Mouse (Mus musculus): ENCODE data around the gene Osbpl10. TPM values are rescaled to one million over a fixed set of nuclear protein-coding genes. Genes with fewer than 3 reads are reported as not detected.

Gene Osbpl10
- polyA plus RNA-seq, 1 experiment from 2014 or later, result 2.5 TPM

DNA sequence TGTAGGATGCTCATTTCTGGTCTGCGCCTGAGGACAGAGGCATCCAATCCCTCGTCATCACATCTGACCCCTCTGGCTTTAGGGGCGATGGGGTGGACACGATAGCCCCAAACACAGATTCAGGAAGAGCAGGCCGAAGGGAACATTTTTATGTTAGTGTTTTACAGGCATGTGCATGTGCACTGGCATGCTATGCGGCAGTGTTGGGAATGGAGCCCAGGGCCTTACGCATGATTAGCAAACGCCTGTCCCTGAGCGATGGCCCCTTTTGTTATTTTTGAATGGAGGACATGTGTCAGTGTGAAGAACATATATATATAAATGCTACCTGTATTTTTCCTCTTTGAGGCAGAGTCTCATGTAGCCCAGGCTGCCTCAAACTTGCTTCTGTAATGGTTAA, 60.3 kb downstream of the Osbpl10 start:
- no peaks in the 10 kb centered on the region for H3K36me3 ChIP-seq
- H3K27ac ChIP-seq, result no peak overlapping the region
- H3K27me3 ChIP-seq, result no peaks in the 10 kb centered on the region

GRCm38 (mm10) chr9:115039245-115039644, 60.9 kb downstream of the Osbpl10 start:
- no peak for ATAC-seq (ENCODE audit: insufficient number of reproducible peaks, low FRiP score, low TSS enrichment, low read depth)
- Histone ChIP-seq H3K27ac (no peak overlapping the region), H3K36me3 (no peaks in the 10 kb centered on the region), H3K4me3 (no peak overlapping the region), H3K4me2 (no peak overlapping the region), H3K4me1 (peaks cover 15% of the 10 kb centered on the region; the same call in 1 of the 2 replicates), H3K9ac (no peak overlapping the region), H3K9me3 (no peaks in the 10 kb centered on the region), H3K27me3 (no peaks in the 10 kb centered on the region)
- WGBS, result 58% methylated on average over 7 of the region's 7 CpGs

More for the DNA sequence above, 60.3 kb downstream of the Osbpl10 start:
- H3K4me1 ChIP-seq, result peaks cover 15% of the 10 kb centered on the region; the same call in 1 of the 2 replicates
- no peak overlapping the region for H3K4me3 ChIP-seq
- H3K9me3 ChIP-seq, result no peaks in the 10 kb centered on the region
- WGBS, result 79% methylated on average over 9 of the region's 9 CpGs
- H3K4me2 ChIP-seq, result no peak overlapping the region
- no peak overlapping the region for H3K9ac ChIP-seq
- no peak for ATAC-seq (ENCODE audit: insufficient number of reproducible peaks, low FRiP score, low TSS enrichment, low read depth)

- Histone ChIP-seq H3K9me3 (no peaks in the 10 kb centered on the region), H3K4me2 (no peak overlapping the region), H3K27ac (no peak overlapping the region), H3K4me1 (peaks cover 19% of the 10 kb centered on the region), H3K36me3 (no peaks in the 10 kb centered on the region), H3K27me3 (no peaks in the 10 kb centered on the region), H3K4me3 (no peak overlapping the region), H3K9ac (no peak overlapping the region)
- ATAC-seq (ENCODE audit: insufficient number of reproducible peaks, low FRiP score, low TSS enrichment, low read depth), result no peak
- WGBS, result 78% methylated on average over 6 of the region's 6 CpGs
Observed at GRCm38 (mm10) chr9:115042571-115042970, 64.2 kb downstream of the Osbpl10 start.

DNA sequence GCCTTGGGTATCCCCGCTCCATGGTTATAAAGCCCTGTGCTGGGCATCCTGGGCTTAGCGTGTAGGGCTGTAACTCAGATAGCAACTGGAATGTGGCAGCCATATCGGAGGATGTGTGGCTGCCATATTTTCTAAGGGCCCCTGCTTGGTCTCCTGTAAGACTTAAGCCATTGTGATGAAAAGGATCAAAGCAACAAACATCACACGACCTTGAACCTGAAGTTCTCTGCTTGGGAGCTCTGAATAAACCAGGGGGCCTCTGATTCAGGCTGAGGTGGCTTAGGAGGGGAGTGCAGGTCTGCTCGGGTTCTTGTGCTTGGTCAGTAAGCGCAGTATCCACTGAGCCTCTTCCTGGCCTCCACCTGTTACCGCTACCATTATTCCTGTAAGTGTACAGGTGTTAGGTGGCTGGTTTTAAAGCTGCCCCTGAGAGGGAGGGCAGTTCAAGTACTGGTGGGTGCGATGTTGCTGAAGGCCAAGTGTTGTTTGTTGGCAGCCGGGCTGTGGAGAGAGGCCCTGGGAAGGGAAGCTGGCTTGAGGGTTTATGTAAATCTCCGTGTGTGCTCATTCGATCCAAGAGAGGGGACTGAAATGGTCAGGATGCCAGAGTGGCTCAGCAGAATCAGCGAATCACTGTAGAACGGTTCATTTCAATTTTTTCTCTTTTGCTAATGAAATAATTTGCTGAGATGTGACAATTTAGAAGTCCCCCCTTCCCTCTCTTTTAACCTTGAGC, 64.8 kb downstream of the Osbpl10 start:
- Histone ChIP-seq H3K4me2 (no peak overlapping the region), H3K27me3 (no peaks in the 10 kb centered on the region), H3K9ac (no peak overlapping the region), H3K9me3 (no peaks in the 10 kb centered on the region), H3K36me3 (no peaks in the 10 kb centered on the region), H3K4me3 (no peak overlapping the region), H3K4me1 (peaks cover 18% of the 10 kb centered on the region), H3K27ac (no peak overlapping the region)
- no peak for ATAC-seq (ENCODE audit: insufficient number of reproducible peaks, low FRiP score, low TSS enrichment, low read depth)
- 82% methylated on average over 13 of the region's 13 CpGs for WGBS

DNA sequence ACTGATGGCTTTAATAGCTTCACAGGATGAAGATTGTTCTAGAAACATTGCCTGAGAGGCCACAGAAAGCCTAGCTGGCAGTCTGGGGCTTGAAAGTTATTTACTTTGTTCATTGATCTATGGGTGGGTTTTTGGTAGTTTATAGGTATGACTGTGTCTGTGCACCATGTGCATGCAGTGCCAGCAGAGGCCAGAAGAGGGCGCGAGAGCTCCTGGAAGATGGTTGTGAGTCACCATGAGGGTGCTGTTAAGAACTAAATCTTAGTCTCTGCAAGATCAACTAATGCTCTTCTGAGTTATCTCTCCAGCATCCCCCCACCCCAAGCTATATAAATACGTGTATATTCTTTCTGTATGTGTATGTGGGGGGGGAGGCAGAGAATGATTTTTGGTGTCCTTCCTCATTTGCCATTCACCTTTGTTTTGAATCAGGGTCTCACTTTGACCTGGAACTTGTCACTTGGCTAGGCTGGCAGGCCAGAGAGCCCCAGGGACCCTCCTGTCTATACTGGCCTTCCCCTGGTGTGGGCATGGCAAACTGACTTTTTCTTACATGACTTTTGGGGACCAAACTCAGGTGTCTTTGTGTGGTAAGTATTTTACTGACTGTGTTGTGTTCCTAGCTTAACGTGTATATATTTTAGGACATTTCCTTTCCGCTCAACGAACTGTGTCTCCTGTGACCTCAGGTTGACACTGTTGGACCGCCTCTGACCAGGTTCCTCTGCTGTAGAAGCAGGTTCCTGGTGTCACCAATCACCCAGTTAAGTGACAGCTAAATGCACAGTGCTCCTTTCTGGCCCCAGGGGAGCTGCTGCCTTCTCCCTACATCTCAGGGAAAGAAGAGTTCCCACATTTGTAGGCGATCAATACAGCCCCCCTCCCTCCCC, 65.8 kb downstream of the Osbpl10 start:
- H3K27me3 ChIP-seq, result no peaks in the 10 kb centered on the region

GRCm38 (mm10) chr9:115045087-115045800, 66.9 kb downstream of the Osbpl10 start:
- Histone ChIP-seq H3K36me3 (no peaks in the 10 kb centered on the region), H3K4me1 (peaks cover 12% of the 10 kb centered on the region), H3K9ac (no peak overlapping the region), H3K4me2 (no peak overlapping the region), H3K9me3 (no peaks in the 10 kb centered on the region), H3K4me3 (no peak overlapping the region), H3K27ac (no peak overlapping the region), H3K27me3 (no peaks in the 10 kb centered on the region)
- 72% methylated on average over 16 of the region's 16 CpGs for WGBS
- no peak for ATAC-seq (ENCODE audit: insufficient number of reproducible peaks, low FRiP score, low TSS enrichment, low read depth)

More for the DNA sequence above, 65.8 kb downstream of the Osbpl10 start:
- WGBS, result 74% methylated on average over 8 of the region's 8 CpGs
- H3K27ac ChIP-seq, result no peak overlapping the region
- no peak for ATAC-seq (ENCODE audit: insufficient number of reproducible peaks, low FRiP score, low TSS enrichment, low read depth)
- H3K36me3 ChIP-seq, result no peaks in the 10 kb centered on the region
- H3K4me2 ChIP-seq, result no peak overlapping the region
- H3K9ac ChIP-seq, result no peak overlapping the region
- H3K4me1 ChIP-seq, result peaks cover 11% of the 10 kb centered on the region
- no peak overlapping the region for H3K4me3 ChIP-seq
- H3K9me3 ChIP-seq, result no peaks in the 10 kb centered on the region

DNA sequence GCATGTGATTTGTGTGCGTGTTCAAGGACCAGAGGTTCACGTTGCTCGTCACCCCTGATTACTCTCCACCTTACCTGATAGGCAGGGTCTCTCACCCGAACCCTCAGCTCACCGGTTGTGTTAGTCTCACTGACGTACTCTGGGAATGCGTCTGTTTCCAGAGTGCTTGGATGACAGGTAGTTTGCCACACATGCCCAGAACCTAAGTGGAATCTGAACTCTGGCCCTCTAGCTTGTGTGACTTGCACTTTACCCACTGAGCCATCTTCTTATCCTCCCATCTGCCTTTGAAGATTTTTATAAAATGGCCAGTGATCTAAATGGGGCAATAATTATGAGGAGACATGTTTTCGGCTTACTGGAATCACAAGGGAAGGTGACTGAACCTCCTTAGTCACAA, 68.3 kb downstream of the Osbpl10 start:
- H3K27ac ChIP-seq, result no peak overlapping the region
- 77% methylated on average over 8 of the region's 8 CpGs for WGBS
- H3K4me3 ChIP-seq, result no peak overlapping the region
- no peaks in the 10 kb centered on the region for H3K36me3 ChIP-seq
- no peak for ATAC-seq (ENCODE audit: insufficient number of reproducible peaks, low FRiP score, low TSS enrichment, low read depth)
- H3K4me1 ChIP-seq, result peaks cover 15% of the 10 kb centered on the region
- no peaks in the 10 kb centered on the region for H3K27me3 ChIP-seq
- no peaks in the 10 kb centered on the region for H3K9me3 ChIP-seq
- H3K9ac ChIP-seq, result no peak overlapping the region
- no peak overlapping the region for H3K4me2 ChIP-seq

DNA sequence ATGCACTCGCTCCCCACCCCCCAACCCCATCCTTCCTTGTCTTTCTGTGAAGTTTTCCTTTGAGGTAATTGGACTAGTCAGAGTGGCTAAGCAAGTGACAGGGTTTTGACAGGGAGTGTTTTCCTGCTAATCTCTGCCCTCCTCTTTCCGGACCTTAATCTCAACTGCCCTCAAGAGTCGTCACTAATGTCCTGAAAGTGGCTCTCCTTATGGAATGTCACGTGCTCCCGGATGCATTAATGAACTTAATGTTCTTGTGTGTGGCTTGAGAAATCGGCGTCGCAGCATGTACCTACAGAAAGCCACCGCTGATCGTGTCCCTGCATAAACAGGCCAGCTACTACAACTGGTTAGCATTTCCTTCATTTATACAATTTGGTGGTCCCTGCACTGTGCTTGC, 70.0 kb downstream of the Osbpl10 start:
- Histone ChIP-seq H3K4me1 (peaks cover 11% of the 10 kb centered on the region), H3K36me3 (no peaks in the 10 kb centered on the region), H3K27ac (no peak overlapping the region), H3K27me3 (no peaks in the 10 kb centered on the region), H3K9ac (no peak overlapping the region), H3K9me3 (no peaks in the 10 kb centered on the region), H3K4me2 (no peak overlapping the region), H3K4me3 (no peak overlapping the region)
- ATAC-seq (ENCODE audit: insufficient number of reproducible peaks, low FRiP score, low TSS enrichment, low read depth), result no peak
- WGBS, result 72% methylated on average over 10 of the region's 10 CpGs

- 71% methylated on average over 7 of the region's 7 CpGs for whole genome bisulfite sequencing
- no peak overlapping the region for H3K4me3 ChIP-seq
- H3K27ac ChIP-seq, result no peak overlapping the region
- H3K27me3 ChIP-seq, result no peaks in the 10 kb centered on the region
- peaks cover 11% of the 10 kb centered on the region for H3K4me1 ChIP-seq
- no peaks in the 10 kb centered on the region for H3K9me3 ChIP-seq
- no peak overlapping the region for H3K9ac ChIP-seq
- no peak for ATAC-seq (ENCODE audit: insufficient number of reproducible peaks, low FRiP score, low TSS enrichment, low read depth)
- no peaks in the 10 kb centered on the region for H3K36me3 ChIP-seq
- H3K4me2 ChIP-seq, result no peak overlapping the region
Observed at GRCm38 (mm10) chr9:115048861-115049260, 70.5 kb downstream of the Osbpl10 start.

DNA sequence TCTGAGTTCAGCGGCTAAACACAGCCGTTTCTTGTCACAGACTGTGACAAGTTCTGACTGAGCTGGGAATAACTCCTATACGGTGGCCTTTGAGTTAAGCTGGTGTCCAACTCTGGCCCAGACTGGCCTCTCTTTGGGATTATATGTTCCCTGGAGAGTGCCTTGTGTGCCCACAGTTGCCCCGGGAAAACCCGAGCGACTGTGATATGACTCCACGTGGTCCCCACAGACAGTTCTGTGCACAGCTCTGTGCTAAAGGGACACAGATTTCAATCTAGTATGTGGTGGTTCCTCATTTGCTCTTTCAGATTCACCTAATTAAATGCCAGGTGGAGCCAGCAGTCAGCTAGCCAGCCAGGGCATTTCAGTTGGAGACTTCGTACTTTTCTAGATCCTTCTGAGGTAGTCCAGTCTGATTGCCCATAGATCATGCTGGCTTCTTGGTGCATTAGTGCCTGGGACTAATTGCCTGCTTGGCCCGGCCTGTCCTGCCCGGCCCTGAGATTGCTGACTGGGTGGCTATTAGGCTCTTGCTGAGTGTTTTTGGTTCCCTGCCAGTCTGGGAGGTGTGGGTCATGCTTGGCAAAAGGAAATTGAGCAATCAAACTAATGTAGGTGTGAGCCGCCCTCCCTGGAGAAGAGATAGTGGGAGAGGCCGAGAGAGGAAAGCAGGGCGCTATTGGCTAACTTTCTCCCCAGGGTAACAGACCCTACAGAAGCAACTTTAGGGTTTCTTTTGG, 71.8 kb downstream of the Osbpl10 start:
- no peak overlapping the region for H3K27ac ChIP-seq
- no peaks in the 10 kb centered on the region for H3K27me3 ChIP-seq
- no peaks in the 10 kb centered on the region for H3K36me3 ChIP-seq
- no peaks in the 10 kb centered on the region for H3K9me3 ChIP-seq
- H3K9ac ChIP-seq, result no peak overlapping the region
- ATAC-seq (ENCODE audit: insufficient number of reproducible peaks, low FRiP score, low TSS enrichment, low read depth), result no peak
- no peak overlapping the region for H3K4me3 ChIP-seq
- H3K4me2 ChIP-seq, result no peak overlapping the region
- H3K4me1 ChIP-seq, result peaks cover 10% of the 10 kb centered on the region
- WGBS, result 61% methylated on average over 13 of the region's 13 CpGs

DNA sequence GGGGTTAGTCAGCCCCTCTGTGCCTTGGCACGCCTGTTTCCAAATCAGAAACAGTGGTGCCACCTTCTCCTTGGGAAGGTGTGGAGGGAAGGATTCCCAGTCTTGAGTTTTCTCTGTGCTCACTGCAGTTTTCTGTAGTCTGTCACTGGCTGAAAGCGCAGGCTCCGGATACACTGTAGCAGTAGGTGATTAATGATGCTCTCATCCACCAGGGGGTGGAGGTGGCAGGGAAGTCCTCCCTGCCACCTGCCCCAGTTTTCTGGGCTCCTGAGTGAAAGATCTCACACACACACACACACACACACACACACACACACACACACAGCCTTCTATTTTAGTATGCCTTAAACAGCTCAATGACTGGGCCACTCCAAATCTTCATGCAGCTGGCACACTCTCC, 73.6 kb downstream of the Osbpl10 start:
- H3K4me3 ChIP-seq, result no peak overlapping the region
- no peaks in the 10 kb centered on the region for H3K36me3 ChIP-seq
- no peak overlapping the region for H3K9ac ChIP-seq
- no peak overlapping the region for H3K27ac ChIP-seq
- WGBS, result 71% methylated on average over 3 of the region's 3 CpGs
- no peak for ATAC-seq (ENCODE audit: insufficient number of reproducible peaks, low FRiP score, low TSS enrichment, low read depth)
- H3K4me1 ChIP-seq, result peaks cover 7% of the 10 kb centered on the region
- no peaks in the 10 kb centered on the region for H3K9me3 ChIP-seq
- no peaks in the 10 kb centered on the region for H3K27me3 ChIP-seq
- H3K4me2 ChIP-seq, result no peak overlapping the region

Data from limb, embryonic 15.5 days (tissue).